Mouse (Mus musculus): ENCODE data around the gene Rptor. TPM values are rescaled to one million over a fixed set of nuclear protein-coding genes. Genes with fewer than 3 reads are reported as not detected.

Gene Rptor
- polyA plus RNA-seq, 1 experiment from 2014 or later = 11.1 TPM

Other genes with a start within 250 kb of the Rptor start
- gene Sgsh, start 247.4 kb upstream of the Rptor start, polyA plus RNA-seq (2015; fragmentation: Nextera tagmentation; extraction: Ambion mirVana) = 5.6 and 5.7 TPM in 2 replicates
- gene Slc26a11, start 247.3 kb upstream of the Rptor start, polyA plus RNA-seq (2015; fragmentation: Nextera tagmentation; extraction: Ambion mirVana) = 4.3 and 5.3 TPM in 2 replicates
- gene Rnf213, start 209.8 kb upstream of the Rptor start, polyA plus RNA-seq (2015; fragmentation: Nextera tagmentation; extraction: Ambion mirVana) = 0.98 and 1.6 TPM in 2 replicates
- 15.6 and 17.3 TPM in 2 replicates for gene Endov, start 111.6 kb upstream of the Rptor start, polyA plus RNA-seq (2015; fragmentation: Nextera tagmentation; extraction: Ambion mirVana)
- gene Nptx1, start 55.2 kb upstream of the Rptor start, polyA plus RNA-seq (2015; fragmentation: Nextera tagmentation; extraction: Ambion mirVana) = 15.3 and 18.8 TPM in 2 replicates

Data from neural tube, embryonic 13.5 days (tissue).